Mouse (Mus musculus) granulocyte monocyte progenitor cell, adult 5-6 weeks (primary cell): Measurements from ENCODE around the gene Fgfr2. TPM values are rescaled to one million over a fixed set of nuclear protein-coding genes. Genes with fewer than 3 reads are reported as not detected.
A peak's percentile ranks its signal among the peaks of the same experiment; 100 is the strongest.
"Not testable (repeated sequence)": the region's sequence is repeated elsewhere in the genome, so short reads cannot be mapped to it uniquely, and the experiment has no call there.

Source experiments
- ATAC-seq: replicated peaks from 2 replicates; pipeline ENCODE4 v1.8.0; 2016; ENCODE audit warnings: mild to moderate bottlenecking, moderate TSS enrichment, inconsistent platforms; ENCODE audit not compliant: poor library complexity, severe bottlenecking
- total RNA-seq, 2 experiments: library from RNA; stranded (forward) in 1 of 2; stranded (reverse) in 1 of 2; fragments of 200-712, 200-1000 nt in 1 of 2; fragments of >200 nt in 1 of 2; fragmentation: Nextera tagmentation in 1 of 2; gene quantifications; 2 replicates each; pipeline ENCODE4 v1.2.3; 2014 to 2017

Gene Fgfr2
- total RNA-seq, 2 experiments from 2014 or later: not detected

GRCm38 (mm10) chr7:132686515-132686914 lies 436.6 kb downstream of the Fgfr2 start:
- ATAC-seq: peak; percentile 76

- no peak for ATAC-seq
These were observed 439.2 kb downstream of the Fgfr2 start for GRCm38 (mm10) chr7:132683923-132684322.

GRCm38 (mm10) chr7:132682901-132683300 lies 440.2 kb downstream of the Fgfr2 start:
- ATAC-seq: no peak

GRCm38 (mm10) chr7:132682336-132682735 lies 440.8 kb downstream of the Fgfr2 start:
- ATAC-seq: no peak

- no peak for ATAC-seq
These were observed 441.3 kb downstream of the Fgfr2 start for GRCm38 (mm10) chr7:132681831-132682230.

- ATAC-seq: no peak
These were observed 441.9 kb downstream of the Fgfr2 start for GRCm38 (mm10) chr7:132681296-132681695.

GRCm38 (mm10) chr7:132679549-132679948 lies 443.6 kb downstream of the Fgfr2 start:
- ATAC-seq: no peak

GRCm38 (mm10) chr7:132679117-132679516 lies 444.0 kb downstream of the Fgfr2 start:
- no peak for ATAC-seq

GRCm38 (mm10) chr7:132675922-132676321 lies 447.2 kb downstream of the Fgfr2 start:
- ATAC-seq: peak; percentile 66

- no peak for ATAC-seq
These were observed 449.0 kb downstream of the Fgfr2 start for GRCm38 (mm10) chr7:132673931-132674755.

- ATAC-seq: peak; percentile 83
These were observed 450.6 kb downstream of the Fgfr2 start for GRCm38 (mm10) chr7:132672481-132672959.

GRCm38 (mm10) chr7:132670863-132671165 lies 452.3 kb downstream of the Fgfr2 start:
- ATAC-seq: no peak

GRCm38 (mm10) chr7:132669999-132670862 lies 452.9 kb downstream of the Fgfr2 start:
- ATAC-seq: no peak

GRCm38 (mm10) chr7:132668604-132669003 lies 454.5 kb downstream of the Fgfr2 start:
- no peak for ATAC-seq

GRCm38 (mm10) chr7:132666516-132666915 lies 456.6 kb downstream of the Fgfr2 start:
- no peak for ATAC-seq

- ATAC-seq: no peak
These were observed 457.3 kb downstream of the Fgfr2 start for GRCm38 (mm10) chr7:132665664-132666382.

GRCm38 (mm10) chr7:132664815-132665214 lies 458.3 kb downstream of the Fgfr2 start:
- ATAC-seq: no peak

- not testable (repeated sequence) for ATAC-seq
These were observed 460.3 kb downstream of the Fgfr2 start for GRCm38 (mm10) chr7:132662831-132663230.

- no peak for ATAC-seq
These were observed 463.5 kb downstream of the Fgfr2 start for GRCm38 (mm10) chr7:132659633-132660032.

- no peak for ATAC-seq
These were observed 464.5 kb downstream of the Fgfr2 start for GRCm38 (mm10) chr7:132658688-132659087.

GRCm38 (mm10) chr7:132658058-132658450 lies 465.1 kb downstream of the Fgfr2 start:
- ATAC-seq: no peak
